Mouse (Mus musculus) ES-Bruce4 (cell line): ENCODE measurements around the gene S100b.

Source experiments
- CTCF ChIP-seq: IDR thresholded peaks from one replicate; pipeline ENCODE4 v1.8.1; 2011; ENCODE audit warnings: low read depth, low read length
- EP300 ChIP-seq: IDR thresholded peaks from 2 replicates; pipeline ENCODE4 v1.6.1; 2011; ENCODE audit warnings: low read depth, low read length; ENCODE audit not compliant: insufficient read depth
- POLR2A ChIP-seq: IDR thresholded peaks from one replicate; pipeline ENCODE4 v1.8.1; 2011; ENCODE audit warnings: low read length; ENCODE audit not compliant: insufficient read depth

- TF ChIP-seq CTCF (no peak), POLR2A (no peak), EP300 (no peak)
Measured at GRCm38 (mm10) chr10:76253536-76253935, at the start of gene S100b.
